Mouse (Mus musculus): Measurements from ENCODE around the gene Umod.

GRCm38 (mm10) chr7:119479256-119479655, at the start of gene Umod:
- TF ChIP-seq CTCF (IDR thresholded peaks at IDR 0.05; ENCODE audit: low read depth) (no peak), EP300 (IDR thresholded peaks at IDR 0.05; ENCODE audit: low read depth) (no peak)
